Mouse (Mus musculus) lung, postnatal 0 days (tissue): ENCODE measurements around the gene Pi4k2b.

Experiments used
- CTCF ChIP-seq: IDR thresholded peaks from 2 replicates; pipeline ENCODE4 v1.5.1; 2016; ENCODE audit warnings: antibody characterized with exemption, mild to moderate bottlenecking
- EP300 ChIP-seq: IDR thresholded peaks from 2 replicates; pipeline ENCODE4 v1.6.1; 2016; ENCODE audit warnings: antibody characterized with exemption, mild to moderate bottlenecking, control low read depth

DNA sequence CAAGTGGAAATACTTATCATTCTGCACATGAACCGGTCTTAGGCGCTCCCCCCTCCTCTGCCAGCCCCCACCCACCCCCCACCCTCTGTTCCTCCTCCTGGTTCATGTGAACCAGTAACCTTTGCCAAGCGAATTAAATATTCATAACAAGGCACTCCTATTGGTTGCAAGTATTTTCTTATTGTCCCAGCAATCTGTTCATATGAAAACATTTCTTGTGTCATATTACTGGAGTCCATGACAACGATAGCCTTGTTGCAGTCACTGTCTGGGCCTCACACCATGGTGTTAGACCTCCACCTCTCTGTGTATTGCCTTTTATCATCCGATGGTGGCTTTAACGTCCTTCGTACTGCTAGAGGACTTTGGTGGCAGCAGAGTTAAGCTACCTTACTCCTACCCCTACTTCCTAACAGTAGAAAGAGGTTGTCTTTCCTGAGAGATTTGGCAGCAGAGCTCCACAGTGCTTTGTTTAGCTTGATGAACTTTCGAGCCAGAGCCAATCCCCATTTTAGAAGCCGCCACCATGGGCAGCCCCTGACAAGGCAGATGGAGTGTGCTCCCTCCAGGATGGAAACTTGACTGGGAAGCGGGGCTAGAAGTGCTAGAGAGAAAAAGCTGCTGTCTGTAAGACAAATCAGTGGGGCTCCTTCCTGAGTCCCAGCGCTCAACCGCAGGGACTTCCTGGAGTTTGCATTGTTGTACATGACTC, 58.1 kb downstream of the Pi4k2b start:
- no peak for TF ChIP-seq CTCF
- TF ChIP-seq EP300: no peak
